In the genomic region with DNA sequence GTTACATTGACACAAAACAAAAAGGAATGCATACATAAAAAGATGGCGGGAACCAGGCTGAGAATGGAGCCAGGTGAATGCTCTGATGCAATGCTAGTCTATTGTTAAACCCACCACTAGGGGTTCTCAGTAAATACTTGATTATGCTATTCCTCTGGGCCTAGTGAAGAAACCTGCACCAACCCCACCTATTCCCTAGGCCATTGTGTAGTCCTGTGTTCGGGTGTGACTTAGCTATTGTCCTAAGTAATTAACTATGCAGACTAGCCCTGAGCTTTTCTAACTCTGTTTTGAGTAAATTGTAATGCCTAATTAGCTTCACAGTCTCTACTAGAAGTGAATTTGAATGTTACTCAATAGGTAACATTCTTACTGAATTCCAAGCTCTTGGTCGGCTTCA, we compare ENCODE assay signal across 17 mouse cellular contexts.
"Had no signal": no experiment of that assay in that cellular context is flagged by ENCODE, and none has a peak within 500 bp of the region (broad histone marks: within the 10 kb centered on the region; RNA-seq: fewer than 3 reads in every experiment).

No protein-coding gene starts in this region.

- H3K9me3 ChIP-seq: midbrain, embryonic 12.5 days; midbrain, embryonic 15.5 days; neural tube, embryonic 12.5 days; neural tube, embryonic 15.5 days had no signal

- H3K36me3 ChIP-seq: midbrain, embryonic 12.5 days; midbrain, embryonic 15.5 days; neural tube, embryonic 12.5 days; neural tube, embryonic 15.5 days had no signal

- H3K9ac ChIP-seq: liver, embryonic 14.5 days; liver, postnatal 0 days; lung, embryonic 14.5 days; midbrain, embryonic 12.5 days; midbrain, embryonic 15.5 days; neural tube, embryonic 12.5 days; neural tube, embryonic 15.5 days had no signal

- DNase-seq: kidney, postnatal 25 days; liver, postnatal 0 days; lung, embryonic 14.5 days; right cerebral cortex, adult 18-20 months; right cerebral cortex, postnatal 14 days; right cerebral cortex, postnatal 4 days; thymus, adult 2 months; thymus, postnatal 14 days; thymus, postnatal 4 days had no signal

- H3K27ac ChIP-seq: kidney, postnatal 0 days; liver, embryonic 14.5 days; macrophage; midbrain, embryonic 12.5 days; midbrain, embryonic 15.5 days; neural tube, embryonic 12.5 days; neural tube, embryonic 15.5 days; stomach, postnatal 0 days had no signal

- H3K4me1 ChIP-seq: midbrain, embryonic 12.5 days; midbrain, embryonic 15.5 days; neural tube, embryonic 12.5 days; neural tube, embryonic 15.5 days had no signal

- H3K4me3 ChIP-seq: midbrain, embryonic 12.5 days; midbrain, embryonic 15.5 days; neural tube, embryonic 12.5 days; neural tube, embryonic 15.5 days had no signal
